Mouse (Mus musculus) macrophage (primary cell): Measurements from ENCODE around the gene Aldh6a1. TPM values are rescaled to one million over a fixed set of nuclear protein-coding genes. Genes with fewer than 3 reads are reported as not detected.

Experiments used
- H3K27ac ChIP-seq: fragments of 350-480 bp; formaldehyde crosslinking; 2 replicates; pipeline ENCODE4 v1.9.0; 2021
- H3K36me3 ChIP-seq: fragments of 350-480 bp; formaldehyde crosslinking; 2 replicates; pipeline ENCODE4 v1.9.0; 2021; ENCODE audit errors: inconsistent target
- H3K4me3 ChIP-seq: fragments of 350-480 bp; formaldehyde crosslinking; 2 replicates; pipeline ENCODE4 v1.9.0; 2021; ENCODE audit errors: inconsistent target
- H3K79me2 ChIP-seq: fragments of 350-480 bp; formaldehyde crosslinking; 2 replicates; pipeline ENCODE4 v1.9.0; 2021; ENCODE audit errors: inconsistent target
- WGBS: methylation state at CpG from one replicate; pipeline ENCODE4 v1.1.7; 2026; ENCODE audit warnings: inconsistent platforms; ENCODE audit not compliant: missing documents; 5-methylcytosine and 5-hydroxymethylcytosine counted together
- polyA plus RNA-seq: library from polyadenylated mRNA; stranded (reverse); fragments of 250-400 nt; gene quantifications from 3 replicates; pipeline ENCODE4 v1.2.4, GENCODE M21; 2018; ENCODE audit warnings: inconsistent platforms

Gene Aldh6a1
- polyA plus RNA-seq, 1 experiment from 2014 or later = 14.2 TPM

- H3K27ac ChIP-seq = no peak overlapping the region
- no peak overlapping the region for H3K4me3 ChIP-seq
- WGBS = 92% methylated on average over 5 of the region's 6 CpGs
- no peaks in the 10 kb centered on the region for H3K36me3 ChIP-seq
- H3K79me2 ChIP-seq = peaks cover 15% of the 10 kb centered on the region
Measured at GRCm38 (mm10) chr12:84448181-84448580, 2.6 kb downstream of the Aldh6a1 start.

GRCm38 (mm10) chr12:84447386-84447785 lies 3.4 kb downstream of the Aldh6a1 start:
- no peak overlapping the region for H3K27ac ChIP-seq
- H3K79me2 ChIP-seq = peaks cover 7% of the 10 kb centered on the region
- H3K4me3 ChIP-seq = no peak overlapping the region
- H3K36me3 ChIP-seq = no peaks in the 10 kb centered on the region
- WGBS = 89% methylated on average over 1 of the region's 1 CpGs

DNA sequence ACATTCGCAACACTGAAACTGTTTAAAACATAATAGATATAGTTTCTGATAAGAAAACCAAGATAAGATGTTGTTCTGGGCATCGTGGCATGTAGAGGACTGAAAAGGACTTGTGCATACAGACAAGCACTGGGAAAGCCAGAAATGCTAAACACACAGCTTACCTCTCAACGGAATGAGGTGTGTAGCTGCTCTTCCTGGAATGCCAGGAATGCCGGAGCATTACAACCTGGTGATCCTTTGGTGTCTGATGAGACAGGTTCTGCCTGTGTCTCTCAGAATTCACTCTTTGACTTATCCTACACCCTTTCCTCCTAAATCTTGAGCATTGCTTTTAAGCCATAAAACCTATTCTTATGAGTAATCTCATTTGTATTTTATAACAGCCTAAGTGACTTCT lies 8.3 kb downstream of the Aldh6a1 start:
- Histone ChIP-seq H3K79me2 (no peaks in the 10 kb centered on the region), H3K4me3 (no peak overlapping the region), H3K27ac (no peak overlapping the region), H3K36me3 (no peaks in the 10 kb centered on the region)
- 91% methylated on average over 3 of the region's 4 CpGs for WGBS

DNA sequence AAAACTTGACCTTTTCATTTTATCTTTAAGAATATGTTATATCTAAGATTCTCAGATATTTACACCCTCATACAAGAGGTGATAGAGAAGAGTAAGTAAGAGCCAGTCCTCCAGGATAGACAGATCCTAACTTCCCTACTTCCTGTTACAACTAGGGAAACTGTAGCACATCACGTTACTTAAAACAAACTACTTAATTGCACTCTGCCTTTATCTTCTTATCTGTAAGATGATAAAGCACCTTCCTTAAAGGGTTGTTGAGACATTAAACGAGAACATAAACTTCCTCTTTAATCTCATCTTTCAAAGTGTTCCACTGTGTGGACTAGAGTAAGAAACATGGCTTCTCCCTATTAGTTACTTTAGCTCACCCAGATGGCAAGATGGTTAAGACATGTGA lies 12.1 kb downstream of the Aldh6a1 start:
- no peak overlapping the region for H3K27ac ChIP-seq
- H3K79me2 ChIP-seq = no peaks in the 10 kb centered on the region
- H3K4me3 ChIP-seq = no peak overlapping the region
- WGBS = 82% methylated on average over 2 of the region's 2 CpGs
- no peaks in the 10 kb centered on the region for H3K36me3 ChIP-seq

DNA sequence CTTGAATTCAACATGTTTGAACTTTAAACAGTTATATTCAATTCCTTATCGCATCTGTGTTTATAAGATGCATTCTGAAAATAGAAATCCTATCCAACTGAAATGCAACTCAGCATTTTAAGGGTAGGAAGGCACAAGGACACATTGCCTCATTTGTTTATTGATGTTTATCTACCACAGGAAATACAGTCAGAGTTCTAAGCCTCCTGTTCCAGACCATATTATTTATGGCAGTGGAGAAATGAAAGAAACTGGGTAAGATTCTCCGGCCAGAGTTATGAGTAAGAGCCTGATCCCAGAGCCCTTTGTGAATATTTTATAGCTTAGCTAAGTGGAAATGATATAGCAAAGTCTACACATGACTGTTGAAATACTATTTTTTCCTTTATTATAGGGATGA lies 21.0 kb downstream of the Aldh6a1 start:
- H3K27ac ChIP-seq = no peak overlapping the region
- no peaks in the 10 kb centered on the region for H3K36me3 ChIP-seq
- H3K4me3 ChIP-seq = no peak overlapping the region
- no peaks in the 10 kb centered on the region for H3K79me2 ChIP-seq
- 95% methylated on average over 2 of the region's 2 CpGs for WGBS

DNA sequence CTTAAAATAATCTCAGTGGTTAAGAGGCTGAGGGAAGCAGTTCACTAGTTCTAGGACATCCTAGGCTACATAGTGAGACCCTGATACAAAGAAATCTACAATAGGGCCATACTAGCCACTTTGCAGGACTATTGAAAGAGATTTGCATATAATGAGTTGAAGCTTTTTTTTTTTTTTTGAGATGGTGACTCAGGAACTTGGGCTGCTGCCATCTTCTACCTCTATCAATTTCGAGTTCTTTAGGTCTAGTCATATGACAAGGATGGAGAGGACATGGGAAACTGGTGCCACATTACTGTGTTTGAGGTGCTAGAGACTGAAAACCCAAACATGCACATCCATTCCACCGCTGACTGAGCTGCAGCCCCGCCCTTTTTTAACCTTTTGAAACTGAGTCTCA lies 26.8 kb downstream of the Aldh6a1 start:
- Histone ChIP-seq H3K79me2 (no peaks in the 10 kb centered on the region), H3K36me3 (no peaks in the 10 kb centered on the region), H3K27ac (no peak overlapping the region), H3K4me3 (no peak overlapping the region)
- WGBS = 88% methylated on average over 2 of the region's 3 CpGs

DNA sequence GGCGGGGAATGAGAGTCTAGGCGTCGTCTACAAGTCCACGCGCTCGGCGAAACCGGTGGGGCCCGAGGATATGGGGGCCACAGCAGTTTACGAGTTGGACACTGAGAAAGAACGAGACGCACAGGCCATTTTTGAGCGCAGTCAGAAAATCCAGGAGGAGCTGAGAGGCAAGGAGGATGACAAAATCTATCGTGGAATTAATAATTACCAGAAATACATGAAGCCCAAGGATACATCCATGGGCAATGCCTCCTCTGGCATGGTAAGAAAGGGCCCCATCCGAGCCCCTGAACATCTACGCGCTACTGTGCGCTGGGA lies 33.2 kb downstream of the Aldh6a1 start:
- Histone ChIP-seq H3K4me3 (peak overlapping the region; percentile 57), H3K79me2 (peaks cover 4% of the 10 kb centered on the region; the same call in 1 of the 2 replicates), H3K36me3 (no peaks in the 10 kb centered on the region), H3K27ac (peak overlapping the region; percentile 50)
- 50% methylated on average over 18 of the region's 18 CpGs for WGBS

- H3K79me2 ChIP-seq = peaks cover 4% of the 10 kb centered on the region; the same call in 1 of the 2 replicates
- WGBS = 4% methylated on average over 50 of the region's 50 CpGs
- H3K4me3 ChIP-seq = peak within 1 kb of the TSS; percentile 57
- H3K27ac ChIP-seq = peak within 1 kb of the TSS; percentile 50
- H3K36me3 ChIP-seq = no peaks in the 10 kb centered on the region
Measured at GRCm38 (mm10) chr12:84416834-84417604, 33.8 kb downstream of the Aldh6a1 start, which contains the start of gene Rnf113a2. Gene Rnf113a2 (plus strand): TSS chr12:84417196.

- 7% methylated on average over 21 of the region's 63 CpGs for WGBS
- Histone ChIP-seq H3K27ac (no peak within 1 kb of the TSS), H3K79me2 (no peaks in the 10 kb centered on the region), H3K4me3 (peak within 1 kb of the TSS; percentile 39), H3K36me3 (no peaks in the 10 kb centered on the region)
Measured at GRCm38 (mm10) chr12:84408819-84409507, 41.8 kb downstream of the Aldh6a1 start, which contains the start of the genes Entpd5 and Bbof1. Gene Entpd5 (minus strand): TSS chr12:84409029. Gene Bbof1 (plus strand): TSS chr12:84409071.

- H3K27ac ChIP-seq = no peak overlapping the region
- H3K36me3 ChIP-seq = no peaks in the 10 kb centered on the region
- WGBS = 2% methylated on average over 49 of the region's 52 CpGs
- H3K79me2 ChIP-seq = no peaks in the 10 kb centered on the region
- peak overlapping the region; percentile 39 for H3K4me3 ChIP-seq
Measured at GRCm38 (mm10) chr12:84407874-84408818, 42.7 kb downstream of the Aldh6a1 start.

GRCm38 (mm10) chr12:84407259-84407658 lies 43.5 kb downstream of the Aldh6a1 start:
- Histone ChIP-seq H3K27ac (no peak overlapping the region), H3K4me3 (no peak overlapping the region), H3K79me2 (no peaks in the 10 kb centered on the region), H3K36me3 (no peaks in the 10 kb centered on the region)
- WGBS = 77% methylated on average over 4 of the region's 4 CpGs

GRCm38 (mm10) chr12:84404541-84404940 lies 46.3 kb downstream of the Aldh6a1 start:
- 94% methylated on average over 5 of the region's 6 CpGs for WGBS
- Histone ChIP-seq H3K79me2 (no peaks in the 10 kb centered on the region), H3K4me3 (no peak overlapping the region), H3K36me3 (no peaks in the 10 kb centered on the region), H3K27ac (no peak overlapping the region)

DNA sequence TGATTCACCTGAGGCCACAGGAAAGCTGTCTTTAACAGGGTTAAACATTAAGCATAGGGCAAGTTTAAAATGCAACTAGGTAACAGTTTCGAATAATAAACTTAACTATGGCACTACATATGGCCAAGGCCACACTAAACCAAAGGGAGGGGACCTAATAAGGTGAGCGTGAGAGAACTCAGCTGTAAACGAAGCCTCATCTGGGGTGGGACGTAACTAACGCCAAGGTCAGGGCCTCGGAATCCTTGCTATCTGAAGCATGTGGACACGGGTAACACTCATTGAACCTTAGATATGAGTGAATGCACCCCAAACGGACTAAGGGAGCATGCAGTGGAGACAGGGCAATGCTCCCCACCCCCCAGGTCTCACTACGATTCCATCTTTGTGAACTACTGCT lies 47.9 kb downstream of the Aldh6a1 start:
- H3K79me2 ChIP-seq = no peaks in the 10 kb centered on the region
- H3K36me3 ChIP-seq = no peaks in the 10 kb centered on the region
- WGBS = 90% methylated on average over 9 of the region's 9 CpGs
- no peak overlapping the region for H3K27ac ChIP-seq
- H3K4me3 ChIP-seq = no peak overlapping the region

DNA sequence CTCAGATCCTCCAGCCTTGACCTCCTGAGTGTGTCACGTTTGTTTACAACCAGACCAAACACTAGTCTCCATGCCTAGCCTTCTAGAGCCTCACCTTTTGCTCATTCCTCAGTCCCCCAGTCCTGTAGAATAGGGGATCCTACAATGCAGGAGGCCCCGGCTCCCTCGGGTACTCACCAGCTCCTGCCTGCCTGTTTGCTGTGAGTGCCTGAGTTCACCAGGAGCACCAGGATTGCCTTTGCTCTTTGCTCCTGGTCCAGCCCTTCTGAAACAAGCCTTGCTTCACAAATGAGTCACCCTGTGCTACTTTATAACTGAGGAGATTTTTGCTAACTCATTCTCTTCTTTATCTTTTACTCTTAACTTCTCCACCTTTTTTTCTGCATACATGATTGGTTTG lies 50.2 kb downstream of the Aldh6a1 start:
- WGBS = 79% methylated on average over 3 of the region's 3 CpGs
- no peak overlapping the region for H3K4me3 ChIP-seq
- no peak overlapping the region for H3K27ac ChIP-seq
- H3K36me3 ChIP-seq = no peaks in the 10 kb centered on the region
- no peaks in the 10 kb centered on the region for H3K79me2 ChIP-seq
